Mouse (Mus musculus) right cerebral cortex, postnatal 36 days (tissue): ENCODE data around the gene Fbxl20.

Source experiments
- DNase-seq, 2 experiments: peaks; one replicate each; pipeline ENCODE4 v3.0.0; 2022; ENCODE audit warnings: low spot score in 2 of 2, mixed read lengths in 1 of 2

Gene Fbxl20

DNA sequence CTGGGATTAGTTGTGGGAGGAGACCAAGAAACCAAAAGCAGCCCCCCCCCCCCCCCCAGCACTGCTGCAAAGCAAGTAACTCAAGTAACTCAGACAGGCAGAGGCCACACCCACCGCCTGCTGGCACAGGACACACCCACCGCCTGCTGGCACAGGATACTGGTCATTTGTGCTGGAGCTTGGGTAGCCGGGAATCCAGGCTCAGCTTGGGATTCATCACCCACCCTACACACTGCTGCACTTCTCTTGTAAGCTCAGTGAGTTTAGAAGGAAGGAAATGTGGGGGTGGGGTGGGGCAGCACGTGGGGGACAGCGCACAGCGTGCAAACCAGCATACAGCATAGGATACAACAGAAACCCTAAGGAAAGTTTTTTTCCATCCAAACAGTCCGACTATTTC, 62.0 kb downstream of the Fbxl20 start:
- DNase-seq = no peak

DNA sequence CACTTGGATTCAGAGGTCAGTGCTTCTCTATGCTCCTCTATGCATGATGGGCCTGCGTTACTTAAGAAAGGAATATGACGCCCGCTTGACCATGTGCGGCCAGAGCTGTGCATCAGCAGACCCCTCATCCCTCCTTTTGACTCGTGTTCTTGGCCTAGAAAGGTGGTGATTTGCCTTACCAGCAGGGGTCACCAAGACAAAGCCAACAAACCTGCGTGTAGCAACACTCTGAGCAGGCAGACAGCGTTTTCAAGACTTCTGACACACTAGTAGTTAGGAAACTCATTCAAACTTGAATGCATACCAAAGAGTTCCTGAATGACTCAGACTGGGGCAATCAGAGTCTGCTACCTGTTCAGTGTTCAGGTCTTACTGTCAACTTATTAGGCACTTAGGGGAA, 63.6 kb downstream of the Fbxl20 start:
- no peak for DNase-seq

DNA sequence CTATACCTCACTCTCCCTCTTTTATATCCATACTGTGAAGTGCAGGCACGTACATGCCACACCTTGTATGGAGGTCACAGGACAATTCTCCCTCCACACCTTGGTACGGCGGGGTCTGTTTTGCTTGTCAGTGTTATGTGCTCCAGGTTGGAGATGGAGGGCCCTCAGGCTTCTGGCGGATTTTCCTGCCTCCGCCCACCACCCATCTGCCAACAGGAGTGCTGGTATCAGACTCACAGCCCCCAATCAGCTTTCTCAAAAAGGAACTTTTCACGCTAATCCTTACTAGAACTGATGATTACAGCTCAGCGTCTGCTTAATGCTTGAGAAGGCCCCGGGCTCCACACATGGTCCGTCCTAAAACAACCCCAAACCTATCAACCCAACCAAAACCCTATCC, 64.1 kb downstream of the Fbxl20 start:
- DNase-seq = no peak

DNA sequence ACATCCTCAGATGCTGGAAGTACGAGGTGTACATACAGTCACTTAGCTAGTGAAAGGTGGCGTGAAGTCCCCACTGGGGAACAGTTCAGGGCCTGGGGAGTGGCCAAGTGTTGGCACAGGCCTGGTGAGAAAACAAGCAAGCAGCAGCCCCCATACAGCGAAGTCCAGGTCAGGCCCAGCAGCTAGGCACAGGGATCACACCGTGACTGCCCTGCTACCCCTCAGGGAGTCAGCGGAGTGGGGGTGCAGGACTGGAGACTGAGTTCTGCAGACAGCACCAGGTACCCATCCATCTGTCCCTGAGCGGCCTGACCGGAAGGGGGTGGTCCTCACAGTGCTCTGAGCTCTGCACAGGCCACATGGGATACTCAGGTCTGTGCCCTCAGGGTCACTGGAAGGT, 67.5 kb downstream of the Fbxl20 start:
- DNase-seq = no peak

DNA sequence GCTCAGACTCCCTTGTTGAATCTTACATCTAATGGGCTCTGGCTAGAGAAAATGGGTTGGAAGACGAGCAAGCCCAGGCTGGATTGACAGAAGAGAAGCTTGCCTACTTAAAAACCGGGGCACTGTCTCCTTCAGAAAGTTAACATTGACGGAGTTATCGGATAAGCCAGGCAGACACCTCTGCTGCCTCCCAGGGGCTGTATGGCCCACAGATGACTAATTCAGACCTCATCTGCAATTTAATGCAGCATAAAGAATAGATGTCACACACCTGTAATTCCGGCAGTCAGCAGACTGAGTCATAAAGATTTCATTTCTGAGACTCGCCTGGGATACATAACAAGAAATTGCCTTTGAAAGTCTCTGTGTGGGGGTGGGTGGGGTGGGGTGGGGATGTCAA, 69.8 kb downstream of the Fbxl20 start:
- no peak for DNase-seq

DNA sequence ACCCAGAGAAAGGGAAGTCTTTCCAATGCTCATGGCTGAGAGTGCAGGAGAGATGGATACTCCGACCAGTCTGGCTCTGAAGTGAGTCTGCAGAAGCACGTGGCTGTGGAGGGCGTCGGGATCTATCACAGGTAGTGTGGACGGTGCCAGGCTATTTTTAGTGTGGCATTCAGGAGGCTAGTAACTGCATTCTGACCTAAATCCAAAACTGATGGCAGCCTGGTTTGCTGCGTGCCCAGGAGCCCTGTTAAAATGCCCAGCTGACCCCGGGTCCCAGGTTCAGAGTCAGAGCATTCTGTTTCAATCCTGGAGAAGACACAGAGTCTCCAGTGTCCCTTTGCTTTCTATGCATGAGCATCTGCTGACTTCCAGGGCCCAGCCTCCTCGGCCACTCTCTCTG, 73.1 kb downstream of the Fbxl20 start:
- no peak for DNase-seq

DNA sequence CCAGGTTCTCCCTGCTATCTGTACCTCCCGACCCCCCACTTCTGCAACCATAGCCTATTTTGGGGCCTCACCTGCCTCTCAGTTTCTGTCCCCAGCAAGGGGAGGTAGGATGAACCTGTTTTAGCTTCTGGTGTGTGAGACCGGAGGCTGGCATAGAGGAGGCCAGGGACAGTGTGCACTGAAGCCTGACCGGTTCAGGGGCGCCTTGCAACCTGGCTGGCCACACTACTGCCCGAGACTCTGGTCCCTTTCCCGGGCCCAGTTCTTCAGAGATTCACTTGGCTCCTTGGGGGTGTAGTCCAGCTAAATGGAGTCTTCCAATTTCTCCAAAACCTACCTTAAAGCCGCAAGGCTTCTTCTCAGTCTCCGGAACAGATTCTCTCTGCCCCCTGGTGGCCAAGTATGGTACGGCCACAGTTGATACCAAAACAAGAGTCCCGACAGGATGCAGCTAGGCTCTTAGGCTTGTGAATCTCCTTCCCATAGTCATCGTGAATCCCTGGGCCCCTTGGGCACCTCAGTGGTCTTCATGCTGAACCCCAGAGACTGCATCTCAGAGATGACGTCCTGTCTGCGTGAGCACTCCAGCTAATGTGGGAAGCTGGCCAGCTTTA, 74.9 kb downstream of the Fbxl20 start:
- DNase-seq = peak; percentile 81 to 85

DNA sequence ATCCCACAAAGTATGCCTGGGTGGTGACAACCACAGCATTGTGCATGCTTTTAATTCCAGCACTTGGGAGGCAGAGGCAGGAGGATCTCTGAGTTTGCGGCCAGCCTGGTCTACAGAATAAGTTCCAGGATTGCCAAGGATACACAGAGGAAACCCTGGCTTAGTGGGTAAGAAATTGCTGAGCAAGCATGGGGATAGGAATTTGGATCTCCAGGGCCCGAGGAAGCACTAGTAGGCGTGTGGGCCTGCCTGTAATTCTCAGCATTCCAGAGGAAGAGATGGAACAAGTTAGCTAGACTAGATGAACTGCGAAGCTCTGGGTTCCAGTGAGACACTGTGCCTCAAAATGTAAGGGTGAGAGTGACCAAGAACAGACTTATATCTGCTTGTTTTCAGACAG, 76.8 kb downstream of the Fbxl20 start:
- DNase-seq = no peak

DNA sequence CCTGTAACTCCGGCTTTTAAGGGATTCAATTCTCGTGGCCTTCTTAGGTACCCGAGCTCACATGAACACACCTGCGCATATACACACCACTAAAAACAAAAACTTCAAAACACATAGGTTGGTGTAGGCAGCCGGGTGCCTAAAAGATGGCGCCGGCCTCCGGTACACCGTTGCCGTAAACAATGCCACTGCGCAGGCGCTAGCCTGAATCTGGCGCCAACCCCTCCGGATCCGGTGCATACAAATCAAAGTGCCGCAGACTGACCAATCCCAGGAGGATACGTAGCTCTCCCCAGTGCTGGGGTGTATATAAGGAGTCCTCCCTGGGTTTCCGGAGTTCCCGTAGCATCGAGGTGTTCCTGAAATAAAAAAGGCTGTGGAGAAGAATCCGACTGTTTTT, 82.9 kb downstream of the Fbxl20 start:
- DNase-seq = no peak

DNA sequence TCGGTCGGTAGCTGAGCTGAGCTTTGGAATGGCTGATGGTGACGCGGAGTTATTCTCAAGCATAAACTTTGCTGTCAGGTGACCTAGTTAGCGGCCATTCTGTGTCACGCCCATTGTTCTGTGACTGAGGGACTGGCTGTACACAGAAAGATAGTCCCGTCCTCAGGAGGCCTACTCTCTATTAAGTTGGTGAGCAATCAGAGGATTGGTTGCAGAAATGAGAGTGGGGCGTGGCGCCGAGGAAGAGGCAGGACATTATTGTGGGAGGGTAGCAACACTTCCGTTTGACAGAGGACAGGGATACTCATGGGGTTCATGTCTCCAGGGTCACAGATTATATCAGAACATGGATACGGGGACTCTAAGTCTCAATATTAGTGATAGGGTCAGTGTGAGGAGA, 84.0 kb downstream of the Fbxl20 start:
- DNase-seq = no peak

DNA sequence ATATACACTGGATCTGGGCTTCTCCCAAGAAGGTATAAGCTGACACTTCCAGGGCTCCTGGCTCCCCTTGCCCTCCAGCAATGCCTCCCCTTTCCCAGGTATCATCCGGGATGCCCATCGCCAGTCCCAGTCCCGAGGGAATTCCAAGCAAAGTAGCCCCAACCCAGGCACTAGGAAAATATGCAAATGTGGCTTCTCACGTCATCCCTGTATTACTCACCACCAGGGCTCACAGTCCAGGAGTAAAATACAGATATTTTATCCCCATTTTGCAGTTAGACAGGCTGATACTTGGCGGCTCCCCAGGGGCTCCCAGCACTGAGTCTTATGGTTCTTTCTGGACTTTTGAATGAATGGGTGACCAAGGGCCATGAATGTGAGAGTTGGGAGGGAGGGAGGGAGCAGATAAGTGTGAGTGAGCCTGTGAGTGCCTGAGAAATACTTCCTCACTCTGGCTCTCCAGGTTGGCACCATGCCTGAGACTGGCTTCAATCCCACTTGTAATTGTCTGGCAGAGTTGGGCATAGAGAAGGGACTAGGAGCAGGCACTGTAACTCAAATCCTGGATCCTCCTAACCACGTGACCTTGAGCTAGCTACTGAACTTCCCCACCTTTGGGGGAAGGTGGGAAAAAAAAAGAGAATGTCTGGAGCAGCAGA, 88.2 kb downstream of the Fbxl20 start:
- DNase-seq = no peak

DNA sequence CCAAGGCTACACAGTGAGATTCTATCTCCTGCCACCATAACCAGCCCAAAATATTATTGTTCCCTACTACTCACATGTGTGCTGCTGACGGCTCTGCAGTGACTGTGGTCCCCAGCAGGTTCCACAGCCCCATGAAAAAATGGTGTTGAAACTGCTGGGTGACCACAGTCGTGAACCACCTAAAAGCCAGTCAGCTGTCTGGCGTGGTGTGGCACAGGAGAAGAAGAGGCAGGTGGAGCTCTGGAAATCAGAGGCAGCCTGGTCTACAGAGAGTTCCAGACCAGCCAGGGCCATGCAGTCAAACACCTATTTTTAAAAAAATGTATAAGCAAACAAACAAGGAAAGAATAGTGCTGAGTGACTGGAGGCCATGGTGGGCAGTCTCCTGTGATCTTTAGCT, 88.8 kb downstream of the Fbxl20 start:
- no peak for DNase-seq

DNA sequence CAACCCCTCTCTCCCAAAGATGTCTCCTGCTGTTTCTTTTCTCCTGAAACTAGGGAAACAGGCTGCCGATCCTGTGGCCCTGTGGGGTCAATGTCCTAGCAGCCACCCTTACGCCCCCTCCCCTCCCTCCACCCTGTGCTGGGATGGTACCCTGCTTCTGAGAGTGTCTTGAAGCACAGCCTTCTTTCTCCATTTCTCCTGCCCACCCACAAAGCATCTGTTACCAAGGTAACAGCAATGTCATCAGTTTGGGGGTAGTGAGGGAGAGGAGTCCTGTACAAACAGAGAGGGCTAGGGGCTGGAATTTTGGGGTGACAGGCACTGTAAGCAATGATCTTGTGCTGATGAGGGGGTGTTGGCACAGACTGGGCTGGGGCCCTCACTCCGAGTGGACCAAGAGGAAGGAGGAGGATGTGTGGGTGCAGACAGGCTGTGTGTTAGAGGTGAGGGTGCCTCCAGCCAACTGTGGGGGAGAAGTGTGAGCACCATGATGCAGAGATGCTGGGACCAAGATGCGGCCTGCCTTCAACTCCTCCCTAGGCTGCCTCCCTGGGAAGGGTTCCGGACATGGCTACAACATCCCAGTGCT, 90.0 kb downstream of the Fbxl20 start:
- no peak for DNase-seq

DNA sequence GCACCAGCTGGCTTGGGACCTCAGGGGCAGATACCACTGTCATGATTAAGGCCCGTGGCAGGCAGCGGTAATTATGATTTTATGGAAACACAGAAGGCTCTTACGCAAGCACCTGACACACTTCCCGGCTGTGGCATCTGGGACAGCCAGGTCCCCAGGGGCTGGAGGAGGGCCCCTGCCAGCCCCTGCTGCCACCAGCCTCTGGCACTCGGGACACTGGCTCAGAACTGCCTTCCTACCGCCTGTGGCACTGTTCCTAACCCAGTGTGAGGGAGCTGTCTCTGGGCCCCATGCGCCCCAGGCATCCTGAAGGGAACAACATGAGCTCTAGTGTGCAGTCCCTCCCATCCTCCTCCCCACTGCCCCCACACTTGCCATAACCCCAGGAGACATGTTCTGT, 90.5 kb downstream of the Fbxl20 start:
- no peak for DNase-seq

DNA sequence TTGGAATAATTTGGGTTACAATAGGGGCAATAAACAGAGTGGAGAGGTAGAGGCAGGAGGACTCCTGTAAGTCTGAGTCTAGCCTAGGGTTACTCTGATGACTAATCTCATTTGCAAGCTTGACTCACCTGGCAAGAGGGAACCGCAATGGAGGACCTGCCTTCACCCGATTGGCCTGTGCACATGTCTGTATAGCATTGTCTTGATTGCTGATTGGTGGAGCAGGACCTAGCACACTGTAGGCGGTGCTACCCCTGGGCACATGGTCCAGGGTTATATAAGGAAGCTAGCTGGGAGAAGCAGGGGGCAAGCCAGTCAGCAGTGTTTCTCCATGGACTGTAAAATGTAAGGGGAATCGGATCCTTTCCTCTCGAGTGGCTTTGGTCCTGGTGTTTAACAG, 92.2 kb downstream of the Fbxl20 start:
- DNase-seq = no peak

DNA sequence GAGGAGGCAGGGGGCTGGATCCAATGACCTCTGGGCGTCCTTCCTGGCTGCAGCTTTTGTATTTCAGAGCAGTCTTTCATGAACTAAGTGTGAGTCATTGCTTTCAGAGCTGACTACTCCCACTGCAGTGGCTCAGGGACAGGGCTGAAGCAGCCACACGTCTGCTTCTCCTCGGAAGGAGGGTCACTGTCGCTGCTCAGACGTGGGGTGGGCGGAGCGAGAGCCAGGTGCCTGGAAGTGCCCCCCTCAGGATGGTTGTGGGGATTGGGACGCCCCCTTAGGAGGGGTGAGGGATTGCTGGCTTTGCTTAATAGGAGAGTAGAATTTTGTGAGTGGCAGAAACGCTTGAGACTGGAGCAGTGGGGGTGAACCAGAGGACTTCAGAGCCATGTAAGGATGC, 92.7 kb downstream of the Fbxl20 start:
- DNase-seq = no peak

DNA sequence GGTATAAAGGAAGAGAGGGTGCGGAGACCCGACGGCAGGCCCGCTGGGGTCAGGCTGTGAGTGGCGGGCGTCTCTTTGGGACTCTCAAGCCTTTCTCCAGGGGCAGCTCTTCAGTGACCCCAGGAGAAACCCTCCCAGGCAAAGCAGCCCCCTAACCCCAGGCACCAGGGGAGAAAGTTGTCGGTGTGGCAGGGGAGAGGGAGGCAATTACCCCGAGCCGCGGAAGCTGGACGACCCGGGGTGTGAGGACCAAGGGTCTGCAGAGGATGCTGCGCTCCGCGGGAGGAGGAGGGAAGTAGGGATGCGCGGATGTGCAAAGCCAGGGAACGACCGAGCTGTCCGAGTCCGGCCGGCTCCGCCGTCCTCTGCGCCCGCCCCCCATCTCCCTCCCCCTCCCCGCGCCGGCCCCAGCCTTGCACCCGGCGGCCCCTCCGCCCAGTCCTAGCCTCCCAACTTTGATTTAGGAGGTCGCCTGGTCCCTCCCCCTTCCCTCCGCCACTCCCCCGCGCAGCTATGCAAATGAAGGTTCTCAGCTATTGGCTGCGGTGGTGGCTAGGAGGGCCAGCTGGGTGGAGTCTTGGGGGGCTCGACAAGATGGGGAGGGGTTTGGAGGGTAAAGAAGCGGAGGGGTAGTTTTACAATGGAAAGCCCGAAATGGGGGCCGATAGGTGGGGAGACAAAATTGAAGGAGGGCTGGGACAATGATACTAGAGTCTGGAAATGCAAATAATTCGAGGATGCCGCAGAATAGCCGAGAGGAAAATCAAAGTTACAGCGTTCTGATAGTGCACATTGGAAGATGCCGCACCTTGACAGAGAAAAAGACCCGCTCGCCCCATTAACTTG, 97.0 kb downstream of the Fbxl20 start, which contains the start of gene Stac2:
Gene Stac2 (minus strand): TSS at position 474 of the 846 bp plus-strand sequence.
- DNase-seq = peak in 1 of 2 experiments; percentile 72

DNA sequence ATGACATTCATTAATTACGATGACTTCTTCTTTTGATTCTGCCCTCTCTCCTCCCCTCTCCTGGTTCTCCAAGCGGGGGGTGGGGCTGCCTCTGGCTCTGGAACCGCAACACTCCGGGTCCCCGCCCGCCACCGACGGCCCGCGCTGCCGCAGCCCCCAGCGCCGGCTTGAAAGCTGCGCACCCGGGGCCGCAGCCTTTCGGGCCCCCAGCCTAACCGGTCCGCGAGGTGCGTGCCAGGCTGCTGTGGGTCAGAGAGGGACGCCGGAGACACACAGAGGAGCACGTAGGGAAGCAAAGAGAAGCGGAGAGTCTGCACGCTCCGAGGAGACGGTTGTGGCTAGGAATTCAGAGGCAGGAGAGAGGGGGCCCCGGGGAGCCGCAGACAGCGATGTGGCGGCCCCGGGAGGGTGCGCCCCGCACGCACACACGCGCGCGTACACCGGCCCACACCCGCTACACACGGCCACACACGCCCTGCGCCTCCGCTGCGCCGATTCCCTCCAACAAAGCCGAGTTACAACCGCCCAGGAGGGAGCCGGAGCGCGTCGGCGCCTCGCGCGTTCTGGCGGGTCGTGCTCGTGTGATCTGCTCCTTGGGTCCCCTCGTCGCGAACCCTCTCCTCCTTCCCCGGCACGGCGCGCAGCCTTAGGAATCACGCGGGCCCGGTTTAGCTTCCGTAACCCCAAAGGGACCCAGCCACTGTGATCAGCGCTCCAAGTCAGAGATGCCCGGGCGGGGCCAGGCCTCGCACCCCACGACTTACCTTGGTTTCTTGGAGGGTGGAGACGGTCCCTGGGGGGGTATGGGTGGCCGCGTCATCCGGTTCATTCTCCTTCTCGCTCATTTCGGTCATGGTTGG, 97.8 kb downstream of the Fbxl20 start:
- no peak for DNase-seq

DNA sequence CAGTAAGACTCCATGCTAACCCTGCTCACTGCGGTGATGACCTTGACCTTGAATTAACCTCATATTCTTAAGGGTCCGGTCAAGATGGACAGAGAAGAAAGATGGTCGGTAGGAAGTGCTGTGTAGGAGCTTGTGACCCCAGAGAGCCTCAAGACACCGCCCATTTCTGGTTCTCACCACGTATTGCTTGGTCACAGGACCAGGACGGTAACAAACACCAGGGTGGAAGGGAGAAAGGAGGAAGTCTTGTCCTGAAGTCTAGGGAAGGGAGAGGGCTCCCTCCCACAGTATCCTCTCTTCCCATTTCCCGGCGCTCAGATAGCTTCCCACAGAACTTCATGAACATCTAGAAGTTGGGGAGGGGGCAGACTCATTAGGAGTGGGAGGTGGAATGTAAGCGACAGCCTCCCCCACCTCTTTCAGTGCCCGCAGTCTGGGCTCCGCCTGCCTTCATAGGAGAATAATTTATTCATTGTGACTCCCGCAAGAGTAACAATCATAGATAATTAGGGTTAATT, 98.5 kb downstream of the Fbxl20 start:
- DNase-seq = no peak

DNA sequence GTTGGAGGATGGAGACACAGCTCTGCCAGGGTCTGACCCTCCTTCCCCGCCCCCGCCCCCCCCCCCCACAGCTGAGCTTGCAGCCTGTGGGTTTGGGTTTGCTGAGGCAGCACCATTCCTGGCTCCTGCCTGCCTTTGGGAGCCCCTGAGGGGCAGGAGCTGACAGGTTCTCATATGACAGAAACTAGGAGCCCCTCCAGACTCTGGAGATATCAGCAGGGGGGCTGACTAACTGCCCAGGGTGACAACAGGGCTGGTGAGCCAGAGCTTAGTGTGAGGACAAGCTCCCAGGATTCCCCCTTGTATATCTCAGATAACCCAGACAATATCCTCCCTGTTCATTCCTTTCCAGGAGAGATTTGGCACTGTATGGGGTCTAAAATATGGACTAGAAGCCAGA, 99.3 kb downstream of the Fbxl20 start:
- DNase-seq = no peak

DNA sequence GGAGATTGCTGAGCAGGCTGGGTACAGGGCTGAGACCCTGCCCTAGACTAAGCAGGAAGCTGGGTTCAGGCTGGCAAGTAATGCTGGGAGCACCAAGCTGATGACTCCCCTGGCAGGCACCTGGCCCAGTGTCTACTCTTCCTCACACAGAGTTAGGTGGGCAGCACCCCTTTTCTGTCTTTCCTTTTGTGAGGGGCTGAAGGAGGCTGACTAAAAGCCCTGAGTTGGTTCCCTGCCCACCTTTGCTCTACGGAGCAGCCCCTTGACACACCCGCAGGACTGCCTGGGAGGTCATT, 99.7 kb downstream of the Fbxl20 start:
- DNase-seq = no peak
